Mouse (Mus musculus): ENCODE data around the gene Camk2d.

Gene Camk2d

DNA sequence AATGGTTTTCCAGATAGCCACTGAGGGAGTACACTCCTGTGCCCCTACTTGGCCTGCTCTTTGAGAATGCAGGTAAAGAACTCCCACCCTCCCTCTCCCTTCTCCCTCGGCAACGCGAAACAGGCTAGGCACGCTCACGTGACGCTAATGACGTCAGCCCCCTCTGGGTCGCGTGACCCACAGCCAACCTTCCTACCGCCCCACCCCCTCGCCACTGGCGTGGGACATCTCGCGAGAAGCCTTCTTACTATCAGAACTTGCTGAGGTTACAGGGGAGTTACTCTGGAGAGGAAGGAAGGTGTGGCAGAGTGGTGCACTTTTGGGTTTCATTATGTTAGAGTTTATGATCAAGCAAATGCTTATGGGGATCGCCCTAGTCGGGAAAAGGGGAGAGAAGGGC is at the start of gene Camk2d:
Gene Camk2d, plus strand, starts transcription at position 217 of the 400 bp plus-strand sequence.
- DNase-seq (ENCODE audit: low read depth, low spot score), result peak; percentile 98

DNA sequence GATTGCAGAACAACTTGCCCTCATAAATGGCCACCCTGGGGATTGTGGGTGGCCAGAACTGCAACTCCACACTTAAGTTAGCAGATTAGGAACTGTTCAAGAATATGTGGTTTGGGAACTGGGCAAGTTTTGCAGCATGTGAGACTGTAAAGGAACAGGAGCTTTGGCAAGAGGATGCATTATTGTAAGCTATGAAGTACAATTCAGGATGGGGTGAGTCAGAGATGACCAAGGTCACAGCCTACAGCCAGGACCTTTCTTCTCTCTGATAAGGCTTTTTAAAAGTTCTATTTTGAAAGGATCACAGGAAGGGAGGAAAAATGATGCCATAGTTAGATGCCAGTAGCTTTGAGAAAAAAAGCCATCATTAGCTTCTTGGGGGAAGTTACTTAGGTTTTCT is 48.2 kb upstream of the Camk2d start:
- no peak for DNase-seq (ENCODE audit: low read depth, low spot score)

DNA sequence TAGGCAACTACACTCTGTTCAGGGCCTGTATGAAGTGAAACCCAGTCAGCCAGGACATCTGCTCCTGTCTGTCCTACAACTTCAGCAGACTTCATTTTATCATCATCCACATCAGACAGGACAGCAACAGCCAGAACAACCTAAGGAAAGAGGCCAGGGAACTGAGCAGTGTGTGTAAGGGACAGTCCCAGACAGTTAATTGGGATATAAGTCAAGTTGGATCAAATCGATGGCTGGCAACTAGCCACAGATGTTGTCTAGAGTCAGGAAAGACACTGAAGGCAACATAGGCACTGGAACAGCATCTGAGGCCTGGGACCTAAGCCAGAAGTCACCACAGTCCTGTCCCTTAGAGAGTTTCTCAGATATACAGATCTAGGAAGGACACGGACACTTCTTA is 32.5 kb upstream of the Camk2d start:
- DNase-seq (ENCODE audit: low read depth, low spot score), result no peak

DNA sequence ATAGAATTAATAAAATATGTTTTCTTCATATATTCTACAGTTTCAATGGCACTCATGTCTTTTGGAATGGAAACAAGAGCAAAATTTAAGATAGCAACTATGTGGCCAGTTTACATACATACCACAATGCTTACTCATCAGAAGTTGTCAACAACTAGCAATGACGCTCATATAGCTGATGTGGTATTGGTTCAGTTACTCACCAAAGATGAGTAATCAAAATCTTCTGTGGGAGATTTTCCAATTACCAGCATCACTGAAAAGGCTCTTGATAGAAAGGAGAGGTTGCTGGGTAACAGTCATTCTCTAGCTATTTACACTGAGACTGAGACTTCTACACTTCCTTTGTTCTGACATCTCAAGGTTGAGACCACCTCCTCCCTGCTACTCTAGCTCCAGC is 25.5 kb upstream of the Camk2d start:
- no peak for DNase-seq (ENCODE audit: low read depth, low spot score)

DNA sequence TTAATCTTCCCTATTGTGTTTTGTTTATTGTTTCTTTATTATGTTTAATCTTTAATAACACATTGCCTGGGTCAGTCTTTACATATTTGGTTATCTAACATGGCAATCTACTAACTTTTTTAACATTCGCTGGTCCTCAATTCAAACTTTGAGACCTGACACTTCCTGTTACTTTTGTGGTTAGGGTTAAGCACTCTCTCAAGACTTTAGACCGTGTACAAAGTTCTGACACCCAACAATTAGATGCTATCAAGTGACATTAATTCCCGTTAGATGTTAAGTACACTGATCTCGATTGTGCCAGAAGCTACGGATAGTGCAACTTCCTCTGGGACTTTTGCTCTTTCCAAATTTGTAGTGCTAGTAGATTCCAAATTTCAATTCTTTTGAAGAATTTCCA is 23.2 kb upstream of the Camk2d start:
- DNase-seq (ENCODE audit: low read depth, low spot score), result no peak

DNA sequence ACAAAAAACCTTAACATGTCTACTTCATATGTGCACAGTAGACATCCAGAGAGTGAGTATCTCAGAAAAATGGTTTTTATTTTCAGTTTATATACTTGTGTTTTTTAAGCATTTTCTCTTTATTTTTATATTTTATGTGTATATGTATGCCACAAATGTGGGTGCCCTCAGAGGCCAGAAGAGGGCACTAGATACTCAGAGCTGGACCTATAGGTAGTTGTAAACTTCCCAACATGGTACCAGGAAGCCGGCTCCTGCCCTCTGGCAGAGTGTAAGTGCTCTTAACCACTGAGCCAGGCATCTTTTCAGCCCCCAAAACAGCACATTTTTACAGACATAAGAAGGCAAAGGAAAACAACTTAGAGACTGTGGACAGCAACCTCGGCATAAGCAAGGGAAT is 20.2 kb upstream of the Camk2d start:
- peak; percentile 52 for DNase-seq (ENCODE audit: low read depth, low spot score)

DNA sequence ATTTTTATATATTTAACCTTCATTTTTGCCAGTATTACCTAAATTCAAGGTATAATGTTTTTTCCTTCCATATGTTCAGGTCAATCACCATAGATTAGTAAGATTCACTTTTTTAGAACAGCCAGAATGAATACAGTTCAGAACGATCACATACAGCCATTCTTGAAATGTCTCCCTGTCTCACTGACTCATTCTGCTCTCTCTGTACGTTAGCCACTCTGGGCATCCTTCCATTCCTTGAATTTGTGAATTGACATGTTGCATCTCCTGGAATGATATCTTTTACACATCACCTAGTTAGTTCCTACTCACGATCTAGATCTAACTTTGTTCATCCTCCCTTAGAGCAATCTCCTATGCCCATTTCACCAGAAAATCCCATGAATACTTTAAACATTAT is 10.0 kb upstream of the Camk2d start:
- DNase-seq (ENCODE audit: low read depth, low spot score), result no peak

DNA sequence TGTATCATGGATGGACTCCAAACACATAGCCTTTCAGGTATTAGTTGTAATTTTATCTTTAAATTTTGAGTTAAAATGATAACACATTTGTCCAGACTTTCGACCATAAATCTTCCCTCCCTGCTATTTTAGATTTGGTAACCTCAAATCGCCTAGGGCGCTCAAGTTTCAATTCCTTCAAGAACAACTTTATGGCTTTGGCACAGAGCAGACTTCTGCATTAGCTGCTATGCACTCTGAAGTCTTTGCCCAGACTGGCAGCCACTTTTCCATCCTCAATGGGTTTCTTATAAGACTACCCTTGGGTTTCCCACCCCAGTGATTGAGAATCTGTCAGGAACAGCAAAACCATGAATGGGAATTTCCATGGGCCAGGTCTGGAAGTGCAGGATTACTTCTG is 8.6 kb upstream of the Camk2d start:
- DNase-seq (ENCODE audit: low read depth, low spot score), result no peak

DNA sequence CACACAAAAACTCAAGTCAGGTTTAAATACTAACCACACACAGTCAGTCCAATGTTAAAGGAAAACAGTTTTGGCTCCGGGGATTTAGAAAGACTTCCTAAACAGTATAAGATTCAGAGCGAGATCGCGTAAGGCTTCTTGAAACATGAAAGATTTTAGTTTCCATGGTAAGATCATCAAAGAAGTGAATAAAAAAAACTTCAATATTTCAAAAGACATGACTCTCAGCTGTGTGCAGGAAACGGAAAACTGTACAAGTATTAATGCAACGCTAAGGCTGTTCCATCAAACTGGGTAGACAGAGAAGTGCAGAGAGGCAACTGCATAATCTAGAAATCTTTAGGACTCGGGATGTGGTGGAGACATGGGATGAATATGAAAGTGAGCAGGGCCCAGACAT is 6.5 kb upstream of the Camk2d start:
- no peak for DNase-seq (ENCODE audit: low read depth, low spot score)

DNA sequence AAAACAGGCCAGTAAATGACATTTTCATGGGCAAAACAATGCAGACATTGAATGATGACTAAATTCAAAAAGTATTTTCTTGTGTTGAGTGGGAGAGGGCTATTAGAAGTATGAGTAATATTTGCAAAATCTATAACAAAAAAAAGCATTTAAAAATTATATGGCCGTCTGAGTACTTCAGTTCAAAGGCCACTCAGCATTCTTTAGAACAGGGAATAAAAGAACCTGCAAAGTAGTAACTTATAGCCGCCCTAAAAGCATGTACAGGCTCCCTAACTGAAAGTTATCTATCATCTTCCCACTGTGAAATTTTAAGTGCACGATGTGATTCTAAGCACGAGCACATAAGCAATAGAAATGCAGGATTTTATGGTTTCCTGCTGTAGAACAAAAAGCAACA is 646 bp upstream of the Camk2d start:
- DNase-seq (ENCODE audit: low read depth, low spot score), result no peak

DNA sequence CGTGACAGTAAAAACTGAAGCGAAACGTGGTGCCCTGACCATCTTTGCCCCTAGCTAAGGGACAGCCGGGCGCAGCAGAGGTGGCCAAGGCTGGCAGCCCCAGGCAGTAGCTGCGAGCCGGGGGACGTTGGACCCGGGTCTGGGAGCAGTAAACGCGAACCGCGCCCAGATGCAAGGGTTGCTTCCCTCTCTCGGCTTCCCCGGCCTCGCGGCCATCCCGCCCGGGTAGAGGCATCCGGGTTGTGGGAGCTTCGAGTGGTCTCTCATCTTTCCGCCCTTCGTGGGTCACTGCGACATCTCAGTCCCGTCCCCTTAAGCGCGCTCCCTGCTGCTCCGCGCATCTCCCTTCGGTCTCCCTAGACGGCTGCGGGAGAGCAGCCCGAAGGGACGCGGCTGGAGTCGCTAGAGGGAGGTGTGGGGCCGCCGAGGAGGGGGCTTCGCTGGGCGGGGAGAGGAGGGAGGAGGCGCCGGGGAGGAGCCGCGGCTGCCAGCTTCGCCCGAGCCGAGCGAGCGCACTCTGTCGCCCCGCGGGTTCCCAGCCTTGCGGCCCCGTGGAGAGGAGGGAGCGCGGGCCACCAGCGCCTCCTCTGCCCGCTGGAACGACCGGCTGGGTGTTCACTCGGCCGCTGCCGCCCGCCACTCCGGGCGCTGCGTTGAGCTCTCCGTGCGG is 524 bp downstream of the Camk2d start:
- peak; percentile 70 for DNase-seq (ENCODE audit: low read depth, low spot score)

DNA sequence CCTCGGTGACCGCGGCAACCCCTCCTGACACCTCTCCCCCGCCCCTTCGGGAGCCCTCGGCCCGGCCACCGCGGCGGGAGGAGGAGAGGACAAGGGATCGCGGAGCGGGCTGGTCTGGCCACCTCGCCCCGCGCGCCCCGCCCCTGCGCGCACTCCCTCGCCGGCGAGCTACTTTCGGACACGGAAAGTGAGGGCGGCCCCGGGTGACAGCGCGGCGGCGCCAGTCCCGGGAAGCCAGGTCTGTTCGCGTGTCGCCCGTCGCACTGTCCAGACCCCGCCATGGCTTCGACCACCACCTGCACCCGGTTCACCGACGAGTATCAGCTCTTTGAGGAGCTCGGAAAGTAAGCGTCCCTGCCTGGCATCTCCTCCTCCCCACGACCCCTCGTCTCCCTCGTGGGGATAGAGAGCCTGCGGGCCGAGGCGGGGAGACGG is 1.1 kb downstream of the Camk2d start:
- DNase-seq (ENCODE audit: low read depth, low spot score), result peak; percentile 3

DNA sequence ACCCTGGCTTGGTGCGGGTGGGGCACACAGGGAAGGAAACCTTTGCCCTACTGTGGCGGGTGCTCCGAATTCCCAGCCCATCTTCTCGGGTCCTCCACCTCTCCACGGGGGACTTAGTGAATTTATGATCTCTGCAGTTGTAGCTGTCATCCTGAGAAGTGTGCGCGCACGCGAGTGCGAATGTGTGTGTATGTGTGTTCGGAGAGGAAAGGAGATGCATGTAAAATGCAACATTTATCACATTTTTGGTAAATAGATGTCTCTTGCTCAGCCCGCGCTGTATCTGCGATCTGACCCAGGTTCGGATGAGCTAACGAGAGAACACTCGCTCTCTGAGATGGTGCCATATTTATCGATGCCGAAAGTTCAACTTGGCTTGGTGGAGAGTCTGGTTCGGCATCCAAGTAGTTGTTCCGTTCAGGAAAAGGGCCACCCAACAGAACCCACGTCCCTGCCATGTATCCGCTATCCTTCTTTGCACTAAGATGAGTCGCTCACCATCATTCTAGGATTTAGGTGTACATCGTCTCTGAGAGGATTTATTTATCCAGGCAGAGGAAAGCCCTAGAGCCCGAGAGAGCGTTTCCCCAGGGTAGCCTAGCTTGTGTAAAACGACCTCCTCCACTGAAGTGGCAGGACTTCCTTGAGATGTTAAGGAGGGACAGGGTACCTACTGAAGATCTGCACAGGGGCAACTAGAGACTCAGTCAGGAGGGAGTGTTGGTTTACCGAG is 1.7 kb downstream of the Camk2d start:
- peak; percentile 15 for DNase-seq (ENCODE audit: low read depth, low spot score)

DNA sequence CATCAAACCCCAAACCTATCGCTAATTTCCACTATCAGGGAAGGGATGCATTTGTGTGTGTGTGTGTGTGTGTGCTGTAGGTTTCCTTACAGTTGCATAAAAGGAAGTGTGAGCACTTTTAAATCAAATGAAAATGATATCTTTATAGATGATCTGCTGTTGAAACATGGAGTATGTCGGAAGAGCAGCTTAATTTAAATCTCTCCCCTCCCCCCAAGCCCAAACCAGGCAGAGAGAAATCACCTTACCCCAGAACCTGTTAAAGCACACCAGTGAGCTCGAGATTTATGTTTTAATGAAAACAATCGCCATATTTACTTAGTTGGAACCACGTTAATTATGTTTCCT is 2.2 kb downstream of the Camk2d start:
- no peak for DNase-seq (ENCODE audit: low read depth, low spot score)

DNA sequence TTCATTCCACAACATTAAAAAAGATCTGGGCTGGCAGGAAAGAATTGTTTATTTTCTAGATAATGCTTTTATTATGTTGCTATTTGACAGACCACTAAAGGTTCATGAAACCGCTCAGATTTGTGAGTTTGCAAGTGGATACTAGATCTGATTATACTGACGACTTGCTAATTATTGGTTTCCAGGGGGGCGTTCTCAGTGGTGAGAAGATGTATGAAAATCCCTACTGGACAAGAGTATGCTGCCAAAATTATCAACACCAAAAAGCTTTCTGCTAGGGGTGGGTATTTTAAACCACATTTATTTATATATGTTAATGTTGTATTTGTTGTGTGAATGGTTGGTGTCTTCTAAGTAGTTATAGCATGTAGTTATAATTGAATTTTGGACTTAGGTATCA is 2.8 kb downstream of the Camk2d start:
- DNase-seq (ENCODE audit: low read depth, low spot score), result no peak

DNA sequence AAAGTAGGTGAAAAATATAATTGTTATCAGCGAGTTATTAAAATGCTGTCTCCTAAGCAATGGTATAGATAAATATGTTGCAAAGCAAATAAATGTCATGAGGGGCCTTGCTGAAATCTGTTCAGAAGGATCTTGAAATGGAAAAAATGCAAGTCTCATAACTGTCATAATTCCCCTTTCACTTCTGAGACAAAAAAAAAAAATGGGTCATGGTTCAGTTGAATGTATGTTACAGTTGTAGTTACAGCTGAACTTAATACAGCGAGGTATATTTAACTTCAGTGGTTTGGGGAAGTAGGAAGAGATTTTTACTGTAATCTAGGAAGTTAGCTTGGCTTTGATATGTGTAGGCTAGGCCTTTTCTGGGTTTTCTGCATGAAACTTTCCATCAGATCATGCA is 3.2 kb downstream of the Camk2d start:
- no peak for DNase-seq (ENCODE audit: low read depth, low spot score)

DNA sequence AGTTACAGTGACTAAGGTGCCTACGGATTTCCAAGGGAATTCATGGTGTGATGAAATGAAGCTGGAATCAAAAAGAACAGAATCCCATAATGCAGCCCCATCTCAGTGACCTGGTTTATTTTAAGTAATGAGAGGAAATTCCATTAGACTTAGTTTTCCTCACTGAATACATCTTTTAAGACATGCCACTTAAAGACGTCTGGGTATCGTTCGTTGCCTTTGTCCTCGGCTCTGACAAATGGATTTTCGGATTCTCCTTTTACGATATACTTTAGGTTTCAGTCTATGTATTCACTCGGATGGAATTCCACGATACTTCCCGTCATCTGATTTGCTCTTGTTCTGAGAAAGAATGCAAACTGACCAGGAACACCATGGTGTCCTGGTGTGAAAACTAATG is 3.8 kb downstream of the Camk2d start:
- DNase-seq (ENCODE audit: low read depth, low spot score), result no peak

DNA sequence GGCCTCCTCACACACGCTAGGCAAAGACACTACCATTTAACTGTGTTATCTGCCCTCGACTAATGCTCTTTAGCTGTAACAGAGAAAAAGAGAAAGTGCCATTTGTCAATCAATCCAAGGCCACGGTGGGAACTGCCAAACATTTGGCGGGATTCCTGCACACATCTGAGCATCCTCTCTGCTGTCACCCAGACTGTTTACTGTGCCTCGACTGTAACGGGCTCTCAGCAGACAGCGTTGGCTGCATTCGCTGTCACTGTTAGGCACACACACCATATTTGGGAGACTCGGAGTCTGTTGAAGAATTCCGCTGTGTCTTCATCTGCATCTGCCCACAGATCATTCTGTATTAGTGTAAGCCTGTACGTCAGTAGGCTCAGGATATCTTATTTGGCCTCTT is 6.7 kb downstream of the Camk2d start:
- DNase-seq (ENCODE audit: low read depth, low spot score), result no peak

DNA sequence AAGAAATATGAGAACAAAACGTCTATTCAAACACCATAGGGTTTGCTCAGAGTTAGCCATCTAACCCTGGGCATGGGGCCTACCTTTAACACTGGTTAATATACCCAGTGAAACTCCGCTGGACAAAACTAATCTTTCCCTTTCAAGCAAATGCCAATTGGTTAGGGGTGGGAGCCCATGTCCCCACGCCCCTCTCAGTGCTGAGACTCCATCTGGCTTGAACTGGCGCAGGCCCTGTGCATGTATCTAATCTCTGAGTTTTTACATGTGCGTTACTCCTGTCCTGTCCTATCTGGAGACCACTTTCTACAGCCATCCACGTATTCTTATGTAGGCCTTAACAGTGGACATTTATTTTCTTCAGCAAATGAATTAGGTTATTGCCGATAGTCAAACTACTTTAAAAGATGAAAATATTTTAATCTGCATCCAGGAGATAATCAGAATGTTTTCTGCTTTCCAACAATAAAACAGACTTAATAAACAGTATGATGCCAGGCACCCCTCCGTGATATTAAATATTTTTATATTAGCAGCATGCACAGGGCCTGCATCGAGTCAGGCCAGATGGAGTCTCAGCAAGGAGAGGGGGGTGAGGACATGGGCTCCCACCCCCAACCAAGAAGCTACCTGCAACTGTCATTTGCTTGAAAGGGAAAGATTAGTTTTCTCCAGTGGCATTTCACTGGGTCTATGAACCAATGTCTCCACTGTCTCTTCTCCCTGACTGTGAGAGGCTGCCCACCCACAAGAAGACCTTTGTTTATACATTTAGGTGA is 8.7 kb downstream of the Camk2d start:
- DNase-seq (ENCODE audit: low read depth, low spot score), result no peak

DNA sequence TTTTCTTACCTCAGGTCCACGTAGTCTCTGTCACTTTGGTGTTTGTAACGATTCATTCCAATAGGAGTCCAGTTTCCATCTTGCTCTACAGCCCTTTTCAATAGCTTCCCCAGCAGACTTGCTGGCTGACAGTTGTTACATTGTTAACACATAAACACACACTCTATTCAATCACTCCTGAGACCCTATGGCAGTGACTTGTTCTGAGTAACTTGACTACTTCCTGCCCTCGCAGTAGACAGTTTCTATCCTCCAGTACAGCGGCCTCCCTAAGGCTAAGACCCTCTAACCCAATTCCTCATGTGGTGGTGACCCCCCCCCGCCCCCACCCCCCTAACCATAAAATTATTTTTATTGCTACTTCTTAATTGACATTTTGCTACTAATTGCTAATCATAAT is 13.2 kb downstream of the Camk2d start:
- no peak for DNase-seq (ENCODE audit: low read depth, low spot score)

DNA sequence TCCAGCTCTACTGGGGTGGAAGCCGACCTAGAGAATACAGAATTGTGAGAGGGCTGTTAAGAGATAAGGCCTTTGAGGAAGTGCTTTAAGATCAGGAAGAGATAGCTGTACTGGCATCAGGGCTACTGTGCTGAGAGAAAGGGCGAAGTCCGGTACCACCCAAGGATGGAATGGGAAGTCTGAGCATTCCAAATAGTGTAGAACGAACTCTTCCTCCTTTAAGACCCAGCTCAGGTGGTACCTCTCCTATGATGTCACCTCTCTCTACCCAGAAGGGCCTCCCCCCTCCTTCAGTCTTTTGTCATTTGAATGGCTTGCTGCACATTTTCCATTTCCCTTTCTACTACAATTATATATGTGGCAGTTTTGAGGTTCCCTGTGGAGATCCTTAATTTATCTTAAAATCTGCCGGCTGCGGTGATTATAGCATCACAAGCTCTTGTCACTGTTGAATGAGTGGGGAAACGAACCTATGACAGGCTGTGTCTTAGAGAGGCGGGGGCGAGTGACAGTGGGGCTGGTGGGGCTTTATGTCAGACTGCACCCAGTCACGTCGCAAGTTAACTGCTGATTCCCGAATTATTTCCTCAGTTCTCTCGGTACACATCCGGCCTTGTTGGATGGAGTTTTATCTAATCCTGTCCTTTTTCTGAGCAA is 13.8 kb downstream of the Camk2d start:
- peak; percentile 9 for DNase-seq (ENCODE audit: low read depth, low spot score)

DNA sequence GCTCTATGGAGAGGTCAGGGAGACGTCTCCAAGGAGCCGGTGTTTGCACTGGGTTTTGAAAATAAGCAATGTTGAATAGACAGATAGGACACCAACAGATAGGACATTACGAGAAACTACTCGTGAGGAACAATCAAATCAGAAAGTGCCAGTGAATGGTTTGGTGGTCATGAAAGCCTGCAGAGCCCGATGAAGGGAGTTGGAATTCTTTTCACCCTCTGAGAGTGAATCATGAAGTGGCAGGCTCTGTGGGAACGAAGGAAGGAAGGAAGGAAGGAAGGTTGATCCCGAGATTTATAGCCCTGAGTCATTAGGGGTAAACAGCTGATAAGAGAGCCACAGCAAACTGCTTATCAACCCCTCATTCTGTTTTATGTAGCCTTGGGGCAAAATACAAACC is 15.5 kb downstream of the Camk2d start:
- no peak for DNase-seq (ENCODE audit: low read depth, low spot score)

Measured in ES-CJ7 (cell line).